Mouse (Mus musculus) layer of hippocampus, adult 11-12 months (tissue): ENCODE results near the gene Creb1.
A peak's percentile ranks its signal among the peaks of the same experiment; 100 is the strongest.
"Not testable (repeated sequence)": the region's sequence is repeated elsewhere in the genome, so short reads cannot be mapped to it uniquely, and the experiment has no call there.

Experiments used
- DNase-seq: peaks from one replicate; pipeline ENCODE4 v3.0.0; 2022; ENCODE audit warnings: low spot score

Creb1 gene

GRCm38 (mm10) chr1:64543750-64544149 lies 11.3 kb downstream of the Creb1 start:
- no peak for DNase-seq

DNA sequence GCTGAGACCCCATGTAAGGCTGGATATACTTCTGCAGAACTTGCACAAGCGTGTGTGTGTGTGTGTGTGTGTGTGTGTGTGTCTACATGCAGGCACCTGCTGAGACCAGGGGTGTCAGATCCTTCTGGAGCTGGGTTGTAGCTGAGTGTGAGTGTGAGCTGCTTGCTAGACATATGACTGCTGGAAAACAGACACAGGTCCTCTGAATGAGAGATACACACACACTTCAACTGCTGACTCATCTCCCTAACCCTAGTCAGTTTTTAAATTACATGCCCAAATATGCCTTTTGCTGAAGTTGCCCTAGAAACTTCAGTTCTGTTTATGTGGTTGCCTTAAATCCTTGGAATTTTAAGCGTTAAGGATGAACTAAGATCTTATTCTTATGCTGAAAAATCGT lies 13.6 kb downstream of the Creb1 start:
- DNase-seq, result no peak

DNA sequence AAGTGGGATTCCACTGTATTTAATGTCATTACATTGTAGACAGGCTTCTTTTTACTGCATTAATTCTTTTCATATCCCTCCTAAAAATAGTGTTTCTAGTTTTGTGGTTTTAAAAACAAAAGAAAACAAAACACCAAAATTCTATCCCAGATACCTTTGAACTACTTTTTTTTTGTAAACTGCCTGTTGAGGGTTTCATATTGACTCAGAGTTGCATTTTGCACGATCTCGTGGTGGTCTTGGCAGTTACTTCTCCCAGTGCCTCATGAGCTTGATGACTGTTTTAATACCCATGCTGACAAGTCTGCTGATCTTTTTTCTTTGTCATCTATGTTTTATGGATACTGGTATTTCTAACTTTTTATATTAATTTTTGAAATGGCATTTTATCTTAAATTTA lies 16.9 kb downstream of the Creb1 start:
- DNase-seq, result no peak

GRCm38 (mm10) chr1:64551908-64552307 lies 19.5 kb downstream of the Creb1 start:
- DNase-seq, result no peak

GRCm38 (mm10) chr1:64560105-64560504 lies 27.7 kb downstream of the Creb1 start:
- no peak for DNase-seq

GRCm38 (mm10) chr1:64568206-64568605 lies 35.8 kb downstream of the Creb1 start:
- DNase-seq, result no peak

DNA sequence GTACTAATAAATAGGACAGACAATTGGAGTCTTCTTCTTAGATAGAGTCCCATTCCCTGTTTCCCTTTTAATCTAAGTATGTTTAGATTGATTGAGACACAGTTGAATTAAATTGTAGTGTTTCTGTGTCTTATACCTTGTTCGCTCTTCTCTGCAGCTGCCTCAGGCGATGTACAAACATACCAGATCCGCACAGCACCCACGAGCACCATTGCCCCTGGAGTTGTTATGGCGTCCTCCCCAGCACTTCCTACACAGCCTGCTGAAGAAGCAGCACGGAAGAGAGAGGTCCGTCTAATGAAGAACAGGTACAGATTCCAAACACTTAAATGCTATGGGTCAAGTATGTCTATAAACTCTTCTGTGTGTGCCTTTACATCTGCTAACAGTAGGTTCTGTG lies 43.6 kb downstream of the Creb1 start:
- no peak for DNase-seq

DNA sequence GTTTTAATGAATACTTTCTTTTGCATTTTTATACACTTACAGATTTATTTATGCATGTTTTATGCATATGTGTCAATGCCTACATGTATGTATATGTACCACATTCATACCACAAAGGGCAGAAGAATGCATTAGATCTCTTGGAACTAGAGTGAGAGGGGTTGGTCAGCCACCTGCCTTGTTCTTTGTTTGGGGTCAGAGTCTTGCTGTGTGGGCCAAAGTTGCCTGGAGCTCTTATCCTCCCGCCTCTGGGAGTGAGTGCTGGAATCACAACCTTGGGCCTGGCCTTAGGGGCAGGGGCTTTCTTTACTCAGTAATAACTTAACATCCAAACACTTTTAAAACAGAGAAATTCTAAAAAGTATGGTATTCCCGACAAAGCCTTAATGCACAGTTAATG lies 44.3 kb downstream of the Creb1 start:
- DNase-seq, result no peak

GRCm38 (mm10) chr1:64577911-64578310 lies 45.5 kb downstream of the Creb1 start:
- DNase-seq, result not testable (repeated sequence)

DNA sequence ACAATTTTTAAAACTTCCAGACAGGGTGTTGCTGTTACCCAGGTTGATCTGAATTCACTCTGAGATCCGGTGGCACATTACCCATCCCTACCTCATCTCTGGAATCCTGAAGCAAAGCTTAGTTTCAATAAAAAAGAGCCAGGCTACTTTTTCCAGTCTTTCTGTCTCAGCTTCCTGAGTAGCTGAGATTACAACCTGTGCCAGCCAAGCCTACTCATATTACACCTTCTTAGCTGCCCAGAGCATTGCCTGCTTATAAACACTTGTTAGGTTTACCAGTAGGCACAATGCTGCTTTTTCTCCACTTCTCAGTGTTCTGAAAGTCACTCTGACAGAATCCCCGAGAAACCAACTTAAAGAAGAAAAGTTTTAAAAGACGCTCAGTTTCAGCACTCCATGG lies 46.4 kb downstream of the Creb1 start:
- DNase-seq, result no peak

DNA sequence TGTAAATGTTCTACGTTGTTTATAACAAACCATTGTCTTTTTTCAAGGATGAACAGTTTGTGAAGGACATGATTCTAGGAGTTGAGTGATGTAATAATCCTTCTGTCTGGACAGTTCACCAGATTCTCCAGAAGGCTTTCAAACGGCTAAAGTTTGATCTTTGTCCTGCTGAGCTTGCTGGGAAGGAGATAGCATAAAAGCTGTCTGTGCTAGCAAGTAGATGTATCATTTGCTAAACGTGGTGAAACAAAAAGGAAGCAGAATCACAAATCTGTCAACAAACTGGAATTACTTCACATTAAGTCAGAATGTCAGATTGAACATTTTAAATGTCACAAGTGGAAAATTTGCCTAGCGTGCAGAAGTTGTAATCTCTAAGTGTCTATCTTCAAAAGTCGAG lies 66.5 kb downstream of the Creb1 start:
- no peak for DNase-seq

DNA sequence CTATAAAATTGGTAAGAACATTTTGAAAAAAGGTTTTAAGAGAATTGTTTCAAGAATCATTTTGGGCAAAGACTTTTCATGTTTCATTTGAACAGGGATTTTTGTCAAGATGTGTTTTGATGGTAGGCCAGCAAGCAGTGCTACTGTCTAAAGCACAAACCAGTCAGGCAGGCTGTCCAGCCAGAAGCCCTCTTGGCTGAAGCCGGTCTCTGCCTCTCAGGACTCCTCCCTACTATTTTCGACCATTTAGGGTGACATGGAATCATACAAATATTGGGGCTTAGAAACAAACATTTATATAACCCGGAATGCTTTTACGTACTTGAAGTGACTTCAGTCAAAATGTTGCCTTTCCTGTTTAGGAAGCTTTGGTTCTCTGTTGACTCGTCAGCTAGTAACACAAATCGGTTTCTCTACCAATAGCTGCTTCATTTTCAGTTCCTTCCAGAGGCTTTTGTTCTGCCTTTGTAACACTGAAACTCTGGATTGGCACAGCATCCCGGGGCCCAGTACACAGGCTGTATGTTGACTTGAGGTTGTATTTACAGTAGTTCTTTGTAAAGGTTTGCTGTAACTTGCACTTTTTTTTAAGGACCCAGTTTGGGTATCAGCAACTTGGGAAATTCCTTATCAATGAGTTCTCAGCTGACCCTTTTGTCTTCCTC lies 68.1 kb downstream of the Creb1 start:
- no peak for DNase-seq

- no peak for DNase-seq
These were observed 68.9 kb downstream of the Creb1 start for GRCm38 (mm10) chr1:64601242-64601842.

DNA sequence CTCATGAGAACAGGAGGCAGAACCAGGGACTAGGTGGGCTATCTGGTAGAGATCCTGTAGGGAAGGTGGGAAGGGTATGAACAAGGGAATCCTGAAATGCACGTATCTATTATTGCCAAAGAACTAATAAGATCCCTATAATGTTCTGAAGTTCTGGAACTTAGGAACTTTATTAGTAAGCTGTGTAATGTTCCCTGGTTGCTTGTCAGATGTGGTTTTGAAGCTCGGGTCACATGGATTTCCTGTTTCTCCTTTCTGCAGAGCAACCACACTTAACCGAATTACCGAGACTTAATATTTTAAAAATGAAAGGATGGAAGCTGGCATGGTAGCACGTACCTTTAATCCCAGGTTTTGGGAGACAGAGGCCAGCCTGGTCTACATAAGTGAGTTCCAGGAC lies 70.9 kb downstream of the Creb1 start:
- DNase-seq, result no peak

DNA sequence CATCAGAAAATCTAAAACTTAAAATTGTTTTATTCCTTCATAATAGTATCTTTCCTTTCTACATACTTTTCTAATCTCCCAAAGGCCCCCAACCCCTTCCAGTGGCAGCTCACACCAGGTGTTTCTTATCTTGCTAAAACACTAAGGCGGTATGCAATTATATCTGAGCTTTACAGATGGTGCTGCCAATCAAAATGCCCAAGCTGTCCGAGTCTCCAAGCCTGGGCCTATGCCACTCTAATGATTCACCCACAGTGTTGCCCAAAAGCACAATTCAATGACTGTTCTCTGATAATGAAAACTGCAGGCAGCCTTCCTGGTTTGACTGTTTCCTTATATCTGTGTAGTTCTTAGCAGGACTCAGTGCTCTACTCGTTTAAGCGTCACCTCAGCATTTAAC lies 76.7 kb downstream of the Creb1 start:
- no peak for DNase-seq

- DNase-seq, result no peak
These were observed 77.5 kb downstream of the Creb1 start for GRCm38 (mm10) chr1:64609976-64610375.

DNA sequence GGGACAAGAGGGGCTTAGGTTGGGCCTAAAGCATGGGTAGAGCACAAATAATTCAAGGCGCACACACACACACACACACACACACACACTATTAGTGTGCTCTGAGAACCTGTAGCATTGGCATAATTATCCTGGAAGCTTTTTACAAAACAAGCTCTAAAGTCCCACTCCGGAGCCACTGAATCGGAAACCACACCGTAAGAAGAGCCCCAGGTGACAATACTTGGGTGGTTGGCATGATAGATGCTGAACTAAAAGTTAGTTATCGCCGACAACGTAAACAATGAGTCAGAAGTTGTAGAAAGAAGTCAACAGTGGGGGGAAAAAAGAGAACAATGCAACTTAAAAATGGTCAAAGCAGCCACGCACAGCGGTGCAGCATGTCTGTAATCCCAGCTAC lies 81.9 kb downstream of the Creb1 start:
- no peak for DNase-seq

DNA sequence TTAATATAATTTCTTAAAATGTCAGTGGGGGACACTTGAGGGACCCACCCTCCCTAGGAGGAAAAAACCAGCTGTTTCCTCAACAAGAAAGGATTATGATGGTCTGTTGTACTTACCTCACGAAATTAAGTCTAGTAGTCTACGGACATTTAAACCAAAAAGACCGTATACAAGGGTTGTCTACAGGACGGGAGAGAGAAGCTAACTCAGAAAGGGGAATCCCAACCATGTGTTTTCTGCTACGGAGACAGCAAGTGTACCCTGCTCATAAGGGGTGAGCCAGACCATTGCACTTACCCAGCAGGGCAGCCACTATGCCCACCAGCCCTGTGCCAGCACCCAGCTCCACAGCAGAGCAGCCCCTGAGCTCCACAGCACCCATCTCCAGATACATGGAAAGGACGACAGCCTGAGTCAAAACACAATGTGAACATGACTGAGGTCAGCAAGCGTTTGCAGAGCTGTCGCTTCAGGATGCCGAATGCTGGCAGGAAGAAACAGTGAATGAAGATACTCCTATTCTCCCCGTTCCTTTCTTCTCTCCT lies 82.4 kb downstream of the Creb1 start:
- no peak for DNase-seq

DNA sequence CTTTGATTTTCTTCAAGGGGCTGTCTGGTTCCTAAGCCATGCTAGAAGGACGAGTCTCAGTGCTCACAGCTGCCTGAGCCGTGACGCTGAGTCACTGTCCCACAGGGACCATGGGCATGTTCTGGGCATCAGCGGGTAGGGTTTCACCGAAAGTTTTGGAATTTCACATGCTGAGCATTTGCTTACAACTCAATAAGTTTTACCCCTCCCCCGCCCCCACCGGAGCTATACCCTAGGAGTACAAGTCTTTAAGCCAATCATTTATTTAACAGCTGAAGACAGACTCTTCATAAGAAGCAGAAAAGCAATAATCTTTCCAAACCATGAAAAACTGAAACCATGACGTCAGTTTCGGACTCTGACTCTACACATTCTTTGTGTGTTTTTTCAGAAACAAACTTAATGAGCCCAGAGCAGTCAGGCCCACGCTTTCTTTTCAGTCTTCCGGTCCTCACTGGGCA lies 83.1 kb downstream of the Creb1 start:
- no peak for DNase-seq

GRCm38 (mm10) chr1:64616076-64616475 lies 83.6 kb downstream of the Creb1 start:
- DNase-seq, result no peak

- no peak for DNase-seq
These were observed 84.1 kb downstream of the Creb1 start for GRCm38 (mm10) chr1:64616531-64616880.

GRCm38 (mm10) chr1:64616881-64617714 lies 84.7 kb downstream of the Creb1 start, which contains the start of gene Mettl21a:
Mettl21a (minus strand) TSS chr1:64617242.
- peak; percentile 93 for DNase-seq

DNA sequence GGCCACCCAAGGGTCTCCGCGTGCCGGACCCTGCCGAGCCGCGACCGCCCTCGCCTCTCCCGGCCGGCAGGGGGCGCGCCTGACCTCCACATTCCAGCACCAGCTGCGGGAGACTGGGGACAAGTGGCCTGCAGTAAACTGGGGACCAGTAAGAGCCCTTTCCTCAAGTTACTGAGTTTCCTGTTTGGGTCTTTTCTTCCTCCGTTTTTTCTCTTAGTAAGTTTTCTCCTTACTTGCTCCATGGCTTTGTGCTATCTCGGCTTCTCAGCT lies 85.2 kb downstream of the Creb1 start:
- DNase-seq, result peak; percentile 90
